Mouse (Mus musculus) C2C12 (cell line): ENCODE data around the gene Gja4. TPM values are rescaled to one million over a fixed set of nuclear protein-coding genes. Genes with fewer than 3 reads are reported as not detected.

Experiments used
- H3K27me3 ChIP-seq: one replicate; pipeline ENCODE4 v1.6.1; 2011; ENCODE audit not compliant: control insufficient read depth, insufficient read depth, insufficient read length
- H3K36me3 ChIP-seq: one replicate; pipeline ENCODE4 v1.6.1; 2011; ENCODE audit not compliant: control insufficient read depth, insufficient read depth
- H3K4me3 ChIP-seq: one replicate; pipeline ENCODE4 v1.5.1; 2011; ENCODE audit warnings: mild to moderate bottlenecking, control low read depth; ENCODE audit not compliant: poor library complexity, insufficient read depth, severe bottlenecking
- H3K79me2 ChIP-seq: one replicate; pipeline ENCODE4 v1.6.1; 2011; ENCODE audit not compliant: control insufficient read depth, insufficient read depth
- H3K79me3 ChIP-seq: one replicate; pipeline ENCODE4 v1.6.1; 2011; ENCODE audit warnings: low read depth, control low read depth
- H3ac ChIP-seq: one replicate; pipeline ENCODE3; 2011; ENCODE audit warnings: low read depth; ENCODE audit not compliant: control insufficient read depth, insufficient read length
- CEBPB ChIP-seq: IDR thresholded peaks from one replicate; pipeline ENCODE4 v1.6.1; 2011; ENCODE audit warnings: low read depth, mild to moderate bottlenecking, control low read depth, moderate library complexity
- CTCF ChIP-seq: IDR thresholded peaks from one replicate; pipeline ENCODE4 v1.5.1; 2011; ENCODE audit not compliant: control insufficient read depth, insufficient read depth, insufficient read length
- FOSL1 ChIP-seq: IDR thresholded peaks from one replicate; pipeline ENCODE4 v1.8.0; 2011; ENCODE audit warnings: mild to moderate bottlenecking, low read length; ENCODE audit not compliant: poor library complexity, insufficient read depth, severe bottlenecking
- MAX ChIP-seq: IDR thresholded peaks from one replicate; pipeline ENCODE4 v1.6.1; 2011; ENCODE audit warnings: mild to moderate bottlenecking, control low read depth
- MYOD1 ChIP-seq: IDR thresholded peaks from one replicate; pipeline ENCODE4 v1.6.1; 2011; ENCODE audit warnings: low read depth; ENCODE audit not compliant: control insufficient read depth, insufficient read length
- MYOG ChIP-seq: IDR thresholded peaks from one replicate; pipeline ENCODE4 v1.6.1; 2011; ENCODE audit not compliant: control insufficient read depth, insufficient read length; ENCODE audit errors: extremely low read depth
- USF1 ChIP-seq: IDR thresholded peaks from one replicate; pipeline ENCODE4 v1.6.1; 2011; ENCODE audit warnings: low read depth, mild to moderate bottlenecking, control low read depth, moderate library complexity
- polyA plus RNA-seq: library from polyadenylated mRNA; unstranded; fragments of >200 nt; fragmentation: generic; extraction: Trizol; gene quantifications from one replicate; pipeline ENCODE4 v1.2.1, GENCODE M21; 2012; ENCODE audit warnings: missing spikeins

Gene Gja4
- polyA plus RNA-seq, 1 experiment: 0.07 TPM

GRCm38 (mm10) chr4:127278451-127279001, 35.3 kb downstream of the Gja4 start:
- Histone ChIP-seq H3K79me2 (no peaks in the 10 kb centered on the region), H3ac (no peak overlapping the region), H3K36me3 (no peaks in the 10 kb centered on the region), H3K27me3 (peaks cover 22% of the 10 kb centered on the region), H3K4me3 (no peak overlapping the region), H3K79me3 (no peaks in the 10 kb centered on the region)
- TF ChIP-seq CTCF (no peak), USF1 (no peak), MYOG (no peak), CEBPB (no peak), MAX (no peak), MYOD1 (no peak), FOSL1 (no peak)

- Histone ChIP-seq H3K36me3 (no peaks in the 10 kb centered on the region), H3ac (no peak overlapping the region), H3K4me3 (no peak overlapping the region), H3K79me2 (no peaks in the 10 kb centered on the region), H3K79me3 (no peaks in the 10 kb centered on the region), H3K27me3 (peaks cover 36% of the 10 kb centered on the region)
- TF ChIP-seq USF1 (no peak), MAX (no peak), FOSL1 (no peak), CTCF (no peak), CEBPB (no peak), MYOD1 (no peak), MYOG (no peak)
Observed at GRCm38 (mm10) chr4:127264183-127264554, 49.7 kb downstream of the Gja4 start.

- Histone ChIP-seq H3K79me3 (no peaks in the 10 kb centered on the region), H3K79me2 (no peaks in the 10 kb centered on the region), H3K27me3 (peaks cover 31% of the 10 kb centered on the region), H3K36me3 (no peaks in the 10 kb centered on the region), H3K4me3 (no peak overlapping the region), H3ac (no peak overlapping the region)
- TF ChIP-seq MYOD1 (no peak), USF1 (no peak), MYOG (no peak), CEBPB (no peak), FOSL1 (no peak), MAX (no peak), CTCF (no peak)
Observed at GRCm38 (mm10) chr4:127263438-127264182, 50.2 kb downstream of the Gja4 start.

GRCm38 (mm10) chr4:127261601-127262000, 52.2 kb downstream of the Gja4 start:
- no peaks in the 10 kb centered on the region for H3K79me3 ChIP-seq
- TF ChIP-seq MAX (no peak), CTCF (no peak), USF1 (no peak), CEBPB (no peak), MYOD1 (no peak), MYOG (no peak), FOSL1 (no peak)
- peaks cover 29% of the 10 kb centered on the region for H3K27me3 ChIP-seq

More at GRCm38 (mm10) chr4:127261601-127262000, 52.2 kb downstream of the Gja4 start:
- H3K36me3 ChIP-seq: no peaks in the 10 kb centered on the region
- no peak overlapping the region for H3K4me3 ChIP-seq
- H3ac ChIP-seq: no peak overlapping the region
- H3K79me2 ChIP-seq: no peaks in the 10 kb centered on the region

Other genes starting within 250 kb of the Gja4 start
- not detected for gene Zmym6, start 236.7 kb downstream of the Gja4 start, polyA plus RNA-seq
- 0.15 TPM for gene Tmem35b, start 190.3 kb downstream of the Gja4 start, polyA plus RNA-seq
- not detected for gene Dlgap3, start 144.8 kb downstream of the Gja4 start, polyA plus RNA-seq
- gene Smim12, start 70.3 kb downstream of the Gja4 start, polyA plus RNA-seq: 60.4 TPM
- gene Gjb3, start 16.8 kb upstream of the Gja4 start, polyA plus RNA-seq: 1.8 TPM
- gene Gjb4, start 40.0 kb upstream of the Gja4 start, polyA plus RNA-seq: 9.0 TPM
- 0.37 TPM for gene Gjb5, start 44.1 kb upstream of the Gja4 start, polyA plus RNA-seq